Mouse (Mus musculus): ENCODE results near the gene Pzp.

The Pzp gene

GRCm38 (mm10) chr6:128436356-128437005, 90.0 kb downstream of the Pzp start:
- no peak for DNase-seq (ENCODE audit: low spot score)

GRCm38 (mm10) chr6:128435474-128435873, 91.0 kb downstream of the Pzp start:
- peak; percentile 83 for DNase-seq (ENCODE audit: low spot score)
